Mouse (Mus musculus) urinary bladder, postnatal 14 days (tissue): ENCODE data around the gene Ctbs.

Experiments used
- DNase-seq: peaks from one replicate; pipeline ENCODE4 v3.0.0; 2021; ENCODE audit warnings: low spot score

Ctbs gene

DNA sequence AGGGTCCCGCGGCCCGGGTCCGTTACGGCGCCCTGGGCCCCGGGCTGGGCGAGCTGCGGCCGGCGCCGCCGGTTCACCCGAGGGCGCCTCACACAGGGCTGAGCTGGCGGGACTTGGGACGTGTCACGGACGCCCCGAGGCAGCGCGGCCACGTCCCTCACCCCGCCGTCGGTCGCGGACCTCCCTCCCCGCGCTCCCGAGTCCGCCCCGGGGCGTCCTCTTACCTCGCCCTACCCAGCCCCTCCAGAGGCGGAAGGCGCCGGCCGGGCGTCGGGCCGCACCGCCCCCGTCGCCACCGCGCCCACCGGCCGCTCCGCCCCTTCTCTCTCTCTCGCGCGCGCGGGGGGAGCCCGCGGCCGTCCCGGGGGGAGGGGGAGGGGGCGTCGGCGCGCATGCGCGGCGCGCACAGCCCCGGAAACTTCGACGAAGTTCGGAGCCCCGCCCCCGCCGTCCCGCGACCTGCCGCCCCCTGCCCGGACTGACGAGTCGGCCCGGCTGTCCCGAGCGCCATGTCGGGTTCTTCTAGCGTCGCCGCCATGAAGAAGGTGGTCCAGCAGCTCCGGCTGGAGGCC is 49.9 kb downstream of the Ctbs start, which contains the start of the genes Spata1 and Gng5:
Spata1 (minus strand) TSS at position 323 of the 572 bp plus-strand sequence.
Gng5 (plus strand) TSS at position 377 of the 572 bp plus-strand sequence.
- peak; percentile 90 for DNase-seq

DNA sequence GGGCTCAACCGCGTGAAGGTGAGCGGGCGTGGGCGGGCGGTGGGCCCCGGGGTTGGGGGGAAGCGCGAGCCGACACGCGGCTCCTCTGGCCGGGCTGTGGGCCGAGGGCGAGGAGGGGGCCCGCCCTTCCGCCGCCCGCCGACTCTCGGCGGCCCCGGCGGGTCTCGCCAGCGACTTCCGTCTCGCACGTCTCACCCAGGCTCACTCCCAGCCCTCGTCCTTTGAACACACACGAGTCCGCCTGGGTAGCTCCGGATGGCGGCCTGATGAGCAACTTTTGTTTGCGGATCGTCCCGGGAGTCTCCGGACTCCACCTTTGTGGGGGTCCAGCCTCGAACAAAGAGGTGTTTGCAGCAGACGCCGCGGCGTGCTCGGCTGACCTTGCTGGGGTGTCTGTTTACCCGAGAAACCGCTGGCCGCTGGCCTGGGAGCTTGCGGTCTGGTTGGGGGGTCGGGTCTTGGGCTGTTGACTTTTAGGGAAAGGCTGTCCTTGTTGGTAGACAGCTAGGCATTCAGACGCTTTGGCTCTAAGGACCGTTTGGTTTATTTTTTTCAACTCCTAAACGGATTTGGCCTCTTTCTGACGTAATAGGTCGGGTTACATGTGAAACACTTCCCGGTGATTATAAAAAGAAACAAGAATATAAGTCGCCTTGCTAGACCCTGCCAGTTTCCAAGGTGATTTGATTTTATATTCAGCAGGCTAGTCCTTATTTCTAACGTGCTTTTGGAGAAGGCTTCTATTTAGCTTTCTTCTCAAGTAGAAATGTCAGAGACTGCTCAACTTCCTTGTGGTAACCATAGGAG is 50.6 kb downstream of the Ctbs start:
- DNase-seq = peak; percentile 55

GRCm38 (mm10) chr3:146500810-146501201 is 51.2 kb downstream of the Ctbs start:
- no peak for DNase-seq

DNA sequence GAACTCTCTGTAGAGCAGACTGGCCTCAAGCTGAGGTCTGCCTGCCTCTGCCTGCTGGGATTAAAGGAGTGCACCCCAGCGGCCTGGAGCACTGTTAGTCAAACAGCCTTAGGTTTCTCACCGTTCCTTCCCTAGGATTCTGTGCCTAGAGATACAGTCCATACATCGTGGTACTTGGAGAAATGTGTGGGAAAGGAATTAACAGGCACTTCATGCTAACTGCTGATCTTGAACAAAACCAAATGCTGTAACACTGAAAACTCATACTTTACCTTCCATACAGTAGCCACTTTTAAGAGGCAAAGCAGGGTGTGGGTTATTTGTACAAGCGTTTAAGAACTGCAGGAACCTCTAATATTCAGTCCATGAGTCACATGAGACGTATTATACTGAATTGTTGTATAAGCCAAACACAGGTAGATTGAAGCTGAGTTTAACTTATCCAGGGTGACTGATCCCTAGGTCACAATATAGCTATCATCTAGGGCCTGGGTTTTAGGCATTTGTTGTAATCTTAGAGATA is 52.1 kb downstream of the Ctbs start:
- no peak for DNase-seq

GRCm38 (mm10) chr3:146506711-146507110 is 57.1 kb downstream of the Ctbs start:
- no peak for DNase-seq
